Mouse (Mus musculus) inflammation-experienced regulatory T-cells, adult 6 months (primary cell): ENCODE data around the gene Hist2h2aa1. TPM values are rescaled to one million over a fixed set of nuclear protein-coding genes. Genes with fewer than 3 reads are reported as not detected.

Experiments used
- ATAC-seq: one replicate; pipeline ENCODE4 v1.8.0; 2017
- polyA plus RNA-seq, 3 experiments: library from polyadenylated mRNA; unstranded; fragments of 100-300 nt; shearing (Covaris generic); gene quantifications; one replicate each; pipeline ENCODE4 v1.2.1; 2017

Hist2h2aa1 gene
- polyA plus RNA-seq, 3 experiments from 2014 or later: 9.6 to 22.0 (median 11.1) TPM

GRCm38 (mm10) chr3:96230910-96231757 is 14.2 kb upstream of the Hist2h2aa1 start:
- no peak for ATAC-seq

- no peak for ATAC-seq
Measured at GRCm38 (mm10) chr3:96231758-96232120, 13.6 kb upstream of the Hist2h2aa1 start.

GRCm38 (mm10) chr3:96234914-96235313 is 10.4 kb upstream of the Hist2h2aa1 start:
- ATAC-seq: no peak

DNA sequence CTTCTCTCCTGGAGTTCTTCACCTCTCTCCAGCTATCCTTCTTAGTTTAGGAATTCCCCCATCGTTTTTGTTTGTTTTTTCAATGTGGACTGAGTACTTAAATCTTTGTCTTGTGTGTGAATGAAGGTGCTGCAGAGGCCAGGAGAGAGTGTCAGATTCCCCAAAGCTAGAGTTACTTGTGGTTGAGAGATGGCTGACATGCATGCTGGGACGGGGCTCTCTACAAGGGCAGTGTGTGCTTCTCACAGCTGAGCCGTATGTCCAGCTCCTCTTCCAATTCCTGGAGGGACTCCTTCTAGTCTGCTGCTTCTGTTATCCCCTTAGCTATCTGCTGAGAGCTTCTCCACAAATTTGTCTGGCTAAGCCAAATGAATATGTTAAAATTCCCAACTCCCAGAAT is 9.5 kb upstream of the Hist2h2aa1 start:
- ATAC-seq: no peak

DNA sequence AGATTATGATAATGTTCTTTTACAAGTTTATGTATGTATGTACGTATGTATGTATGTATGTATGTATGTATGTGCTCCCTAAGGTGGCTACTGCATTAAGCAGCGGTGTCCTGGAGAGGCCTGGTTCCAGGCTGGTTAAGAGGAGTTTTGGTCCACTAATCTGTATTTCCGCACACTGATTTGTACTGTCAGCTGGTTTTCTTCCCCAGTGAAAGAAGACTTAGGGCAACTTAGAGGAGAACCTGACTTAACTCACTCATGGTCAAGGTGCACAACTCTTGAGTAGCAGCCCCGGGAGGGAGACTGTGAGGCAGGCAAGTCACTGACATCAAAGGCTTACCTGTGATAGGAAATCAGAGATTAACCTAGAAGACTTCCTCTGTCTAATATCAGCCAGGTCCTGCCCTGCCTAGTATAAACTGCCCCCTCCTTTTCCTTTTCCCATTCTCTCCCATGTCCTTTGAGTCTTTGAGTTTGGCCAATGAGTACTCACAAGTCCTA is 8.4 kb upstream of the Hist2h2aa1 start:
- ATAC-seq: no peak

DNA sequence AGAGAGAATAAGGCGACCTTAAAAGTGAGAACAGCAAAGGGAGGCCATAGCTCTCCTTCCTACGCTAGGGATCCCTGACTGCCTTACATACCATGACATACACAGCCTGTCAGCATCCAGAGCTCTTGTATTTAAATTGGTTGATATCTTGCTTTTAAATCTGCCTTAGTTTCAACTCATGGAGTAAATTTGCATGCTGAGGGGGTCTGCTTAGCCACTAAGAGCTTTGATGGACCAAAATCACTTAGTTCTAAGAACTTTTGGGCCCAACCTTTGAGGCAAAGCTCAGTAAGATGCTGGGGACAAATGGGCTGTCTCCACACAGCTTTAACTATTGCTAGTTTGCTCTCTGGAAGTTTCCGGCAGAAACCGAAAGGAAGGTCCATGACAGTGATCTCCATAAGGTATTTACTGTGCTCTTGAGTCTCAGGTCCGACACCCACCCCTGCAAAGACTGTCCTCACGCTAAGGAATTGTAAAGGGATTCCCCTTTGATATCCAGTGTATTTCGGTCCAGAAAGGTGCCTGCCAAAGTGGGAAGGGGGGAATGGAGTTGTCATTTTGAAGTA is 7.9 kb upstream of the Hist2h2aa1 start:
- ATAC-seq: no peak

DNA sequence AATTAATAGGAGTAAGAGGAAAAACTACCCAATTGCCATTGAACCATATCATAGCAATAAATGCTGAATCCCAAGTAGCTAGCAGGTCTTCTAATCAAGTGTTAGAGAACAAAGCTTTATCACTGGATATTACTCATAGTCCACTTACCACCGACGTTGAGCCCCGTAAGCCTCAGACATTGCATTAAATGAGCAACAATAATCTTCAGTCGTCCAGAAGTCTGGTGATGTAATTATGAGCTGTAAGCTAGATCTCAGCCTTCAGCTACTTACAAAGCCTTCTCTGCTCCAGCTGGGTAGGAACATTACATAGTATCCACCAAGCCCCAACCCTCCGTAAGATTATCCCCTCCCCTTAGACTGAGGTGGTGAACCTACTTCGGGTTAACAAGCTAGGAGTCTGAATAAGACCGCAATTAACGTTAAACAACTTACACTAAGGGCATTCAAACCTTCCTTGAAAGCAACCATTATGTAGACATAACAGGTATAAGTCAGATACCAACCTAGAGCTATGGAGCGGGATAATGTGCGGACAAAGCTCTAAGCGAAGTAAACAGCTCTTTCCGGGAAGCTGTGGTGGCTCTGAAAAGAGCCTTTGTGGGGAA is 7.3 kb upstream of the Hist2h2aa1 start:
- ATAC-seq: no peak

GRCm38 (mm10) chr3:96238954-96239793 is 6.1 kb upstream of the Hist2h2aa1 start, which contains the start of gene Hist2h3c2:
Hist2h3c2 (minus strand) TSS chr3:96239127.
- ATAC-seq: peak; percentile 62

DNA sequence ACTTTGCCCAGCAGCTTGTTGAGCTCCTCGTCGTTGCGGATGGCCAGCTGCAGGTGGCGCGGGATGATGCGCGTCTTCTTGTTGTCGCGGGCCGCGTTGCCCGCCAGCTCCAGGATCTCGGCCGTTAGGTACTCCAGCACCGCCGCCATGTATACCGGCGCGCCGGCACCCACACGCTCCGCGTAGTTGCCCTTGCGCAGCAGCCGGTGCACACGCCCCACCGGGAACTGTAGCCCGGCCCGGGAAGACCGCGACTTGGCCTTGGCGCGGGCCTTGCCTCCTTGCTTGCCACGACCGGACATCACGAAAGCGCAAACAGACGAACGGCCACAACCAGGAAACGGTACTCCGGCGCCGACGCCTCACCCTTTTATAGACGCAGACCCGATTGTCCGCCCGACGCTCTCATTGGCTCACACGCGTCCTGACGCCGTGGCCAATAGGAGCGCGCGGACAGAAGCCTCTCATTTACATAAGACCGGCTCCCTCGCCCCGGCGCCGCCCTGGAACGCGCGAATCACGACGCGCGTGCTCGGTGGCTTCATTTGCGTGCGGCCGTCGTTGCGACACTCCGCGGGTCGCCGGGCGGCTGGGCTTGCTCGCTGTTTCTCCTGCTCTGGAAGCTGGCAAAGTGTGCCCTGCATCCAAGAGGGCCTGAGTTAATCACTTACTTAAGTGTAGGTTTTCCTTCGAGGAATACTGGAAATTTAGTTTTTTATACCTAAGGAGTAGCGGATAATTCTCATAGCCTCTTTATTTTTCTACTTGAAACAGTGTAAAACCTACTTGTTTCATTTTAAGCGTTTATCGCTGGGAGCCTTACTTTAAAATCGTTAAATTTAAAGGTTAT is 5.1 kb upstream of the Hist2h2aa1 start, which contains the start of gene Hist2h2aa2:
Gene Hist2h2aa2 (minus strand): TSS at position 328 of the 850 bp plus-strand sequence.
- peak; percentile 79 for ATAC-seq

GRCm38 (mm10) chr3:96240799-96241197 is 4.5 kb upstream of the Hist2h2aa1 start:
- no peak for ATAC-seq

DNA sequence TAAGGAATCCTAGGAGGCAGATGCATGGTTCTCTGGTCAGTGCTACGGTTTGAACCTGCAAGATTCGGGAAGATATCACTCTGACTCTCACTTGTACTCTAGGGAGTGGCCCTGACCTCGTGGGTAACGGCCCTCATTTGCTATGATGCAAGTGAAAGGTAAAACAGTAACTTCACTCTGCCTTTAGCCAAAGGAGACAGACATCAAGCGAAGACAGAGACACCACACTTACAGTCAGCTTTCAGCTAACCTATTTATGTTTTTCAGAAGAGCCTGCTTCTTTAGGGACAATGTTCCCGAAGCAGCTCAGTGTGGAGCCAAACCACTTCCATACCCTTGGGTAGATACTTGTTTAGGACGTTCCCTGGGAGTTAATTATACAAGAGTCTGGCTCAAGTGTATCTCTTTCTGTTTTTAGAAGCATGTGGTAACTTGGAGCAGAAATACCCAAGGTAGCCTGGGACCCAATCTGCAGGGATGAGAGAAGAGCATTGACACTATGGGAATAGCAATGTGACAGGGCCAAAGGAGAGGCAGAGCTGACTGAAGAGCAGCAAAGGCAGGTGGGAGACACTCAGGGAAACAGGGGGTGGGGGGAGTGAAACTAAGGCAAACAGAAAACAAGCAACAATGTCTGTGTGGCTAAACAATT is 1.2 kb upstream of the Hist2h2aa1 start:
- ATAC-seq: no peak

DNA sequence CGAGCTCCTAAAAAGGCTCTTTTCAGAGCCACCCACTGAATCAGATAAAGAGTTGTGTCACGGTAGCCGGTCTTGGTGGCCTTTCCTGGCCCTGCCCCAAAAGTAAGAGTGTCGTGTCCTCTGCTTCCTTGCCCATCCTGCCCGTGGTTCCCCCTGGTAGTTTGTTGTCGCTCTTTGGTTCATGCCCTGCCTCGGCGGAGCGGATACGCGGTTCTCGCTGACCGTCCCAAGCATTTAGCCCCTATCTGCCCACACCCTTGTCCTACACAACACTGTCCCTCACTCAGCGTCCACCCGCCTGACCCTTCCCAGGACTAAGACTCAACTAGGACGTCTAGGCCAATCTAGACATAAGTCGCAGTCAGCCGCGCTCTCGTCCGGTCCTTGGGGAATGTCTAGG is 721 bp downstream of the Hist2h2aa1 start:
- peak; percentile 47 for ATAC-seq

GRCm38 (mm10) chr3:96246427-96246856 is 1.1 kb downstream of the Hist2h2aa1 start, which contains the start of gene Hist2h3c1:
Hist2h3c1 (plus strand) TSS chr3:96246685.
- peak; percentile 53 for ATAC-seq

DNA sequence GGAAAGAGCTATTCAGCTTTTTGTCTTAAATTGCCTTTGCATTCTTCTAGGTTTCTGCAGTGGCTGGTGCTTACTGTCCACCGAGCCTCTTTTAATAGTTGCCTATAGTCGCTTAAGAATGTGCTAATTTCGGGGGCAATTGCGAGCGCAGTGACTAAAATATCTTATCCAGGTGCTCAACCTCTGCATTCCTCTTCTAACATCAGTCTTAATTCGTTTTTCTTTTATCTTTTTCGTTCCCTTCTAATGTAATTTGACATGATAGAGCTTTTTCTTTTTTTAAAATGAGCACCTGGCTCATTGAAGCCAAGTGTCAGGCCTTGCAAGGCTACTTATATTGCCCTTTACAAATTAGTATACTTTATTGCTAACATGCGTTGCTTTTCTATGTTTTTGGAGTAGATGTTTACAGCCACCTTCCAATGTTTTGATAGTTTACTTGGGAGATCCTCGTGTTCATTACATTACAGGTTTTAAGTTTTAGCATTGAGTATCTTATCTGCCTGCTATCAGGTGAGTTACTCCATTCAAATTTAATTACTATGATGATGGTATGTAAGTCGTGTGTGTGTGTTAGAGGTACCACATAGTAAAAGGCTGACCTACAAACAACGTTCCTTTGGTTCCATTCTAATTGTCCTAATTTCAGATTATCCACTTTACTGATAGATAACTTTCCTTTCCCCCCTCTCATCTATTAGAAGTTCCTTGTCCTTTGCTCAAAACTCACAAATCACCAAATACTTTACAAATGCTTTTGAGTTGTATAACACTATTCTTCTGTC is 2.3 kb downstream of the Hist2h2aa1 start:
- ATAC-seq: no peak

GRCm38 (mm10) chr3:96248141-96249033 is 3.1 kb downstream of the Hist2h2aa1 start:
- no peak for ATAC-seq

GRCm38 (mm10) chr3:96249034-96249345 is 3.7 kb downstream of the Hist2h2aa1 start:
- ATAC-seq: no peak

- no peak for ATAC-seq
Measured at GRCm38 (mm10) chr3:96250890-96251289, 5.6 kb downstream of the Hist2h2aa1 start.

DNA sequence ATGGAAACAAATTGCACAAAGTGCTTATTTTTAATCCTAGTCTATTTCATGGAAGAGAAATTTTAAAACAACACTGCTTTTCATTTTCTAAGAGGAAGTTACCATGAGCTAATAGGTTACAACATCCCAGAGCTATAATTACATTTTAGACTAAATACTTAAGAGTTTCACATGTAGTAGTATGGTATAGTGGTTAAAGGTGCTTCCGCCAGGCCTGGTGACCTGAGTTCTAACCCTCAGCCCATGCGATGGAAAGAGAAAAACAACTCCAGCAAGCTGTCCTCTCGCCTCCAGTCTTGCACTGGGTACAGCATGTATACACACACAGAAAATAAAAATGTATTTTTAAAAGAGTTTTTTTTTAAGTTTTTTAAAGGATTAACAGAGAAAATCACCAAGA is 6.5 kb downstream of the Hist2h2aa1 start:
- ATAC-seq: no peak
